Mouse (Mus musculus): ENCODE data around the gene Izumo2.
"Not testable (repeated sequence)": the region's sequence is repeated elsewhere in the genome, so short reads cannot be mapped to it uniquely, and the experiment has no call there.

The Izumo2 gene

GRCm38 (mm10) chr7:44697980-44698379 lies 10.6 kb upstream of the Izumo2 start:
- DNase-seq (ENCODE audit: low spot score), result no peak

GRCm38 (mm10) chr7:44701921-44702320 lies 6.6 kb upstream of the Izumo2 start:
- DNase-seq (ENCODE audit: low spot score), result peak; percentile 39

GRCm38 (mm10) chr7:44702985-44703384 lies 5.6 kb upstream of the Izumo2 start:
- DNase-seq (ENCODE audit: low spot score), result no peak

GRCm38 (mm10) chr7:44704363-44704762 lies 4.2 kb upstream of the Izumo2 start:
- no peak for DNase-seq (ENCODE audit: low spot score)

- no peak for DNase-seq (ENCODE audit: low spot score)
These were observed 3.5 kb upstream of the Izumo2 start for GRCm38 (mm10) chr7:44705086-44705485.

GRCm38 (mm10) chr7:44706322-44706721 lies 2.2 kb upstream of the Izumo2 start:
- DNase-seq (ENCODE audit: low spot score), result no peak

GRCm38 (mm10) chr7:44707169-44707675 lies 1.3 kb upstream of the Izumo2 start:
- no peak for DNase-seq (ENCODE audit: low spot score)

GRCm38 (mm10) chr7:44708093-44708492 lies 449 bp upstream of the Izumo2 start:
- not testable (repeated sequence) for DNase-seq (ENCODE audit: low spot score)

GRCm38 (mm10) chr7:44709881-44710280 lies 1.3 kb downstream of the Izumo2 start:
- no peak for DNase-seq (ENCODE audit: low spot score)

GRCm38 (mm10) chr7:44722058-44722457 lies 13.5 kb downstream of the Izumo2 start:
- no peak for DNase-seq (ENCODE audit: low spot score)

GRCm38 (mm10) chr7:44724316-44724715 lies 15.8 kb downstream of the Izumo2 start:
- DNase-seq (ENCODE audit: low spot score), result peak; percentile 49

- no peak for DNase-seq (ENCODE audit: low spot score)
These were observed 17.8 kb downstream of the Izumo2 start for GRCm38 (mm10) chr7:44726343-44726742.

- DNase-seq (ENCODE audit: low spot score), result no peak
These were observed 18.6 kb downstream of the Izumo2 start for GRCm38 (mm10) chr7:44727151-44727550.

GRCm38 (mm10) chr7:44728082-44728975 lies 19.8 kb downstream of the Izumo2 start:
- DNase-seq (ENCODE audit: low spot score), result peak; percentile 59

GRCm38 (mm10) chr7:44733723-44734122 lies 25.2 kb downstream of the Izumo2 start:
- DNase-seq (ENCODE audit: low spot score), result no peak

- no peak for DNase-seq (ENCODE audit: low spot score)
These were observed 32.8 kb downstream of the Izumo2 start for GRCm38 (mm10) chr7:44741361-44741760.

- no peak for DNase-seq (ENCODE audit: low spot score)
These were observed 35.7 kb downstream of the Izumo2 start for GRCm38 (mm10) chr7:44744270-44744669.

GRCm38 (mm10) chr7:44745076-44745475 lies 36.5 kb downstream of the Izumo2 start:
- peak; percentile 74 for DNase-seq (ENCODE audit: low spot score)

GRCm38 (mm10) chr7:44747115-44747514 lies 38.6 kb downstream of the Izumo2 start:
- DNase-seq (ENCODE audit: low spot score), result no peak

GRCm38 (mm10) chr7:44748101-44749044 lies 39.8 kb downstream of the Izumo2 start, which contains the start of gene Vrk3:
TSS of gene Vrk3 (plus strand) at chr7:44748413.
- peak; percentile 95 for DNase-seq (ENCODE audit: low spot score)

- DNase-seq (ENCODE audit: low spot score), result not testable (repeated sequence)
These were observed 42.4 kb downstream of the Izumo2 start, which contains the start of gene Zfp473 for GRCm38 (mm10) chr7:44750950-44751349. TSS of gene Zfp473 (minus strand) at chr7:44751050.

- no peak for DNase-seq (ENCODE audit: low spot score)
These were observed 48.6 kb downstream of the Izumo2 start for GRCm38 (mm10) chr7:44757164-44757563.

All from adipocyte (in vitro differentiated cells).